Mouse (Mus musculus): Measurements from ENCODE around the gene Tsnaxip1.
"Not testable (repeated sequence)": the region's sequence is repeated elsewhere in the genome, so short reads cannot be mapped to it uniquely, and the experiment has no call there.

The Tsnaxip1 gene

GRCm38 (mm10) chr8:105813241-105813640 is 14.3 kb upstream of the Tsnaxip1 start:
- no peak for DNase-seq (ENCODE audit: low spot score in 2 of 2)

GRCm38 (mm10) chr8:105819659-105820058 is 7.9 kb upstream of the Tsnaxip1 start:
- no peak for DNase-seq (ENCODE audit: low spot score in 2 of 2)

GRCm38 (mm10) chr8:105820925-105821324 is 6.6 kb upstream of the Tsnaxip1 start:
- no peak for DNase-seq (ENCODE audit: low spot score in 2 of 2)

- no peak for DNase-seq (ENCODE audit: low spot score in 2 of 2)
These were observed 2.0 kb upstream of the Tsnaxip1 start for GRCm38 (mm10) chr8:105825506-105825905.

- DNase-seq (ENCODE audit: low spot score in 2 of 2): no peak
These were observed 1.2 kb upstream of the Tsnaxip1 start for GRCm38 (mm10) chr8:105826379-105826778.

- not testable (repeated sequence) for DNase-seq (ENCODE audit: low spot score in 2 of 2)
These were observed 6.2 kb downstream of the Tsnaxip1 start for GRCm38 (mm10) chr8:105833740-105834139.

- peak; percentile 50 to 60 for DNase-seq (ENCODE audit: low spot score in 2 of 2)
These were observed 7.8 kb downstream of the Tsnaxip1 start for GRCm38 (mm10) chr8:105835318-105835717.

GRCm38 (mm10) chr8:105836991-105837390 is 9.5 kb downstream of the Tsnaxip1 start:
- no peak for DNase-seq (ENCODE audit: low spot score in 2 of 2)

GRCm38 (mm10) chr8:105839209-105839608 is 11.7 kb downstream of the Tsnaxip1 start:
- DNase-seq (ENCODE audit: low spot score in 2 of 2): no peak

GRCm38 (mm10) chr8:105846678-105847077 is 19.1 kb downstream of the Tsnaxip1 start:
- no peak for DNase-seq (ENCODE audit: low spot score in 2 of 2)

- no peak for DNase-seq (ENCODE audit: low spot score in 2 of 2)
These were observed 22.5 kb downstream of the Tsnaxip1 start for GRCm38 (mm10) chr8:105850014-105850413.

- no peak for DNase-seq (ENCODE audit: low spot score in 2 of 2)
These were observed 23.1 kb downstream of the Tsnaxip1 start for GRCm38 (mm10) chr8:105850611-105851010.

- DNase-seq (ENCODE audit: low spot score in 2 of 2): peak; percentile 74 to 85
These were observed 24.2 kb downstream of the Tsnaxip1 start for GRCm38 (mm10) chr8:105851651-105852143.

GRCm38 (mm10) chr8:105852146-105852729 is 24.7 kb downstream of the Tsnaxip1 start:
- DNase-seq (ENCODE audit: low spot score in 2 of 2): peak in 1 of 2 experiments; percentile 18

GRCm38 (mm10) chr8:105853178-105853577 is 25.6 kb downstream of the Tsnaxip1 start, which contains the start of gene Cenpt:
TSS of gene Cenpt (minus strand) at chr8:105853278.
- DNase-seq (ENCODE audit: low spot score in 2 of 2): no peak

GRCm38 (mm10) chr8:105854303-105854702 is 26.8 kb downstream of the Tsnaxip1 start:
- DNase-seq (ENCODE audit: low spot score in 2 of 2): no peak

GRCm38 (mm10) chr8:105854715-105855216 is 27.2 kb downstream of the Tsnaxip1 start, which contains the start of gene Thap11:
TSS of gene Thap11 (plus strand) at chr8:105855132.
- DNase-seq (ENCODE audit: low spot score in 2 of 2): peak; percentile 82 to 83

GRCm38 (mm10) chr8:105855248-105856167 is 28.0 kb downstream of the Tsnaxip1 start:
- DNase-seq (ENCODE audit: low spot score in 2 of 2): peak; percentile 35 to 40

- no peak for DNase-seq (ENCODE audit: low spot score in 2 of 2)
These were observed 28.8 kb downstream of the Tsnaxip1 start for GRCm38 (mm10) chr8:105856168-105856835.

GRCm38 (mm10) chr8:105858495-105858894 is 31.0 kb downstream of the Tsnaxip1 start:
- no peak for DNase-seq (ENCODE audit: low spot score in 2 of 2)

- DNase-seq (ENCODE audit: low spot score in 2 of 2): no peak
These were observed 31.8 kb downstream of the Tsnaxip1 start for GRCm38 (mm10) chr8:105859314-105859713.

Measured in frontal cortex, postnatal 25 days (tissue).